Mouse (Mus musculus): Measurements from ENCODE around the gene Ptpn4.

DNA sequence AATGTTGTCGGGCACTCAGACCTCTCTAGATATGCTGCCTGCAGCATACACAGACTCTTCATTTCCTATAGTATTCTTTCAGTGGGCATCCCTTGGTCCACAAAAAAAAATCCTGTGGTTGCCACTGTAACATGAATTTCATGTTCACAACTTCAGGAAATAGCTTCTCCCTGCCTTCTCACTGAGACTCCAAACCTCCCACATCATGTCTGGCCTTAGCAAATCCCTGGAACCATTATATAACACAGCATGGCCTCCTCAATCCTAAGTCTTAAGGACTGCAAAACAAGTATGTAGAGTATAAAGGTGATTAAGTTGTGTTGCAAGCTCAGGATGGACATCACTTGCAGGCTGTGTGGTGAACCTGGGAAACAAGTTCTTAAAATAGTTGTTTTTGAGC, 102.6 kb downstream of the Ptpn4 start:
- TF ChIP-seq GATA1 (IDR thresholded peaks at IDR 0.05; ENCODE audit: borderline replicate concordance, low read length) (no peak), FLI1 (IDR thresholded peaks at IDR 0.05; ENCODE audit: low read length) (no peak)

Data from megakaryocyte, embryonic 14.5 days (primary cell).